Mouse (Mus musculus): ENCODE data around the gene Hnf4a.

DNA sequence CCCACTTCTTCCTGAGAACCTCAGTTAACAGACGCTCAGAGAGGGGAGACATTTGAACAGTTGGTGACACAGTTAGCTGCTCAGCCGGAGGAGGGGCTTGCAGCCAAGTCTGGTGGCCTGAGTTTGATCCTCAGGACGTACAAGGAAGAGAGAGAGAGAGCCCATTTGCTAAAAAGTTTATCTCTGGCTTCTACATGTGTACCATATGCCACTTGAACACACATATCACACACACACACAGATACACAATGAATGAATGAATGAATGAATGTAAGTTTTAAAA lies 90.2 kb downstream of the Hnf4a start:
- no peak for TF ChIP-seq POLR2A (IDR thresholded peaks at IDR 0.05; ENCODE audit: low read depth, low read length)
- no peak for TF ChIP-seq CTCF (conservative IDR thresholded peaks at IDR 0.05; ENCODE audit: insufficient read depth, insufficient read length, low read depth, low read length)

Measured in kidney, adult 2 months (tissue).